Mouse (Mus musculus) right cerebral cortex, adult 18-20 months (tissue): ENCODE measurements at regions not wholly inside any gene's neighbourhood (a gene's known extent, or its start where the extent isn't known, plus 50 kb on each side); places are given as distances from the start of the nearest gene placed in this dataset.
A peak's percentile ranks its signal among the peaks of the same experiment; 100 is the strongest.

ENCODE experiments used
- DNase-seq: peaks from one replicate; pipeline ENCODE4 v3.0.0; 2022; ENCODE audit warnings: mixed read lengths

GRCm38 (mm10) chr2:6263565-6263964 lies 50.7 kb upstream of the Echdc3 start:
- DNase-seq: no peak

- DNase-seq: no peak
Observed at GRCm38 (mm10) chr2:6264085-6264783, 51.4 kb upstream of the Echdc3 start.

- no peak for DNase-seq
Observed at GRCm38 (mm10) chr2:6265117-6265516, 52.3 kb upstream of the Echdc3 start.

- DNase-seq: no peak
Observed at GRCm38 (mm10) chr2:6267066-6267465, 54.2 kb upstream of the Echdc3 start.

GRCm38 (mm10) chr2:6267537-6267936 lies 54.7 kb upstream of the Echdc3 start:
- DNase-seq: peak; percentile 76

GRCm38 (mm10) chr2:6272514-6272913 lies 50.0 kb upstream of the Usp6nl start:
- DNase-seq: no peak
